Mouse (Mus musculus) erythroblast, embryonic 14.5 days (primary cell): ENCODE results near the gene Astn1.

ENCODE experiments used
- GATA1 ChIP-seq: IDR thresholded peaks from 2 replicates; pipeline ENCODE4 v1.6.1; 2012; ENCODE audit warnings: low read length, inconsistent platforms, mixed read lengths
- TAL1 ChIP-seq: IDR thresholded peaks from 3 replicates; pipeline ENCODE4 v1.6.1; 2012; ENCODE audit warnings: low read length, inconsistent platforms, mixed read lengths

GRCm38 (mm10) chr1:158546513-158546912 is 184.4 kb downstream of the Astn1 start:
- TF ChIP-seq GATA1 = no peak
- TF ChIP-seq TAL1 = no peak
